Mouse (Mus musculus): ENCODE data around the gene Il2rb. TPM values are rescaled to one million over a fixed set of nuclear protein-coding genes. Genes with fewer than 3 reads are reported as not detected.

Il2rb gene
- polyA plus RNA-seq, 1 experiment from 2014 or later: 0.69 TPM

DNA sequence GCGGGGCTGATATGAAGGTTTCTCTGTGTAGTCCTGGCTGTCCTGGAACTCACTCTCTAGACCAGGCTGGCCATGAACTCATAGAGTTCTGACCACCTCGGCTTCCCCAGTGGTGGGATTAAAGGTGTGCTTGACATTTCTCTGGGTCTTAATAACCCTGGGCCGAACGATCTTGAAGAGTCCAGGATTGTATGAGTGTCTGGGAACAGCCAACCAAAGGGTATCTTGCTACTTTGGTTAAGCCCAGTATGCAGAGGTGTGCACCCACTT, 36.3 kb upstream of the Il2rb start:
- Histone ChIP-seq H3K36me3 (no peaks in the 10 kb centered on the region), H3K4me3 (replicated peaks) (peak overlapping the region; percentile 27), H3K27ac (peak overlapping the region; percentile 90), H3K4me1 (peaks cover 30% of the 10 kb centered on the region), H3K9me3 (no peaks in the 10 kb centered on the region), H3K9ac (peak overlapping the region; percentile 39; the same call in 1 of the 2 replicates), H3K27me3 (replicated peaks) (no peaks in the 10 kb centered on the region), H3K4me2 (peak overlapping the region; percentile 55)
- 56% methylated on average over 4 of the region's 4 CpGs for WGBS
- ATAC-seq (ENCODE audit: insufficient read depth, low FRiP score, low read depth): no peak

DNA sequence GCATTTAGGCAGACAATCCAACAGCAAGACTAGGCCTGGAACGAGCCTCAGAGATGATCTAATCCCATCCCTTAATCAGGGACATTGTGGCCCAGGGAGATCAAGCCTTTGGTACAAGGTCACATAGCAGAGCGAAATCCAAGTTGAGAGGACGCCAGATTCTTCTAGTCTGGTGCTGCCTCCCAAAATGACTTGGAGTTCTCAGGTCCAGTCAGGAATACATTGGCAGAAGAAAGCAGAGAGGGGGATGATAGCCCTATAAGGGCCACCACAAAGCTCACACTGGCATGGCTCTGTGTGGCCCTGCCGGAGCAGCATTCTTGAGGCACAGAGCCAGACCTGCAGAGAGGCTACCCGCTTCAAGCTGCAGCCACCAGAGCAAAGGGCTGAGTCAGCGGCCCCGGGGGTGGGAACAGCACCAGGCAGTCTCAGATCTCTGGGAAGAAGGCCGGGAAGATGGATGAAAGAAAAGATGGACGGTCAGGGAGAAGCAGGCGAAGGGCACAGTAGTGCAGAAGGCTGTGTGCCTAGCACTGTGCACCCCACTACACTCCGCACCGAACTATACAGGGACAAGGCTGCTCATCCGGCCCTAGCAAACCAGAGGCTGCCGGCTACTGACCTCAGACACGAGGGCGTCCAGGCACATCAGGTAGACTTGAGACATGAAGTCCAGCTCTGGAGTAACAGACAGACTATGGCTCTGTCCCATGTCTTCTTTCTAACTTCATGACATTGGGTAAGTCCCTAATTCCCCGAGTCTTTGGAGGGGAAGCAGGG, 35.8 kb upstream of the Il2rb start, which contains the start of gene C1qtnf6:
C1qtnf6 (minus strand) TSS at position 746 of the 780 bp plus-strand sequence.
- Histone ChIP-seq H3K36me3 (no peaks in the 10 kb centered on the region), H3K4me3 (replicated peaks) (peak within 1 kb of the TSS; percentile 27), H3K4me2 (peak within 1 kb of the TSS; percentile 55), H3K4me1 (peaks cover 30% of the 10 kb centered on the region), H3K27ac (peak within 1 kb of the TSS; percentile 90), H3K9ac (peak within 1 kb of the TSS; percentile 39; the same call in 1 of the 2 replicates), H3K27me3 (replicated peaks) (no peaks in the 10 kb centered on the region), H3K9me3 (no peaks in the 10 kb centered on the region)
- WGBS: 71% methylated on average over 17 of the region's 17 CpGs
- ATAC-seq (ENCODE audit: insufficient read depth, low FRiP score, low read depth): no peak

DNA sequence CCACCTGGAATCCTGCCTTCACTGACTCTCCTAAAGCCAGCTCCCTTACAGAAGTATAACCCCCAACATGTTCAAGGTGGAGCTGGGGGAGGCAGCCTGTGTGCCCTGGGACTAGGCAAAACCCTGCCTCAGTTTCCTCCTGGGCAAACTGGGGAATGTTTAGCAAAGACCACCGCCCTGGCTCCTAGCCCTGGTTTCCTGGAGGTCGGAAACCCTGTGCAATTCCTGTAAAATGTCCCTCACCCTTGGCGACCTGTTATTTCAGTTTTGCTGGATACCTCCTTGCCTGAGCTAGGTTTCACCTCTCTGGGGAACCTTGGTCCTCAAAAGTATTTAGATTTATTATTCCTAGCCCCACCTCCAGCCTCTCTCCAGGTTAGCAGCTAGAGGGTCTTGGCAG, 35.1 kb upstream of the Il2rb start:
- Histone ChIP-seq H3K4me2 (peak overlapping the region; percentile 57), H3K36me3 (no peaks in the 10 kb centered on the region), H3K9ac (no peak overlapping the region), H3K9me3 (no peaks in the 10 kb centered on the region), H3K4me1 (peaks cover 30% of the 10 kb centered on the region), H3K27ac (peak overlapping the region; percentile 83), H3K27me3 (replicated peaks) (no peaks in the 10 kb centered on the region), H3K4me3 (replicated peaks) (no peak overlapping the region)
- WGBS: 72% methylated on average over 3 of the region's 3 CpGs
- no peak for ATAC-seq (ENCODE audit: insufficient read depth, low FRiP score, low read depth)

DNA sequence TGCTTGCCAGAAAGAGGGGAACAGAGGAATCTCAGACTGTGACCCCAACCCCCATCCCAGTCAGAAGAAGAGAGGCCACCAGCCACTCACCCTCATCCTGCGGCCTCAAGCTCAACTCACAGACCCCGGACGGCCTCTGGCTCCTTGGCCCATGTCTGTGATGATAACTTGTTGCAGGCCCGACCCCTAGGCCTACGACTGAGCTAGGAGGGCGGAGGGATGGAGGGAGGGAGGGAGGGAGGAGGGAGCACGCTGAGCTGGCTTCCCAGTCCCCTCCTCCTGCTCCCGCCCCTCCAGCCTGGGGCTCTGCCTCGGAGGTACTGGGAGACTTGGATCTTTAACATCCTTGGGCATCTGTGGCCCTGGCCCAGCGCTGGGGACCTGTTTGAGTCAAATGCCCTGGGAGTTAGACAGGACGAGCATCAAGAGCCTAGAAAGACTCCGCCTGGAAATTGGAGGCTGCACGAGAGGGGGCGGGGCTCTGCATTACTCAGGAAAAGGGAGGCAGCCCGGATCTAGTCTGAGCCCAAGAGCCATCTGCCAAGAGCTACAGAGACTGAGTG, 34.4 kb upstream of the Il2rb start:
- Histone ChIP-seq H3K9ac (peak overlapping the region; percentile 23), H3K36me3 (no peaks in the 10 kb centered on the region), H3K4me2 (peak overlapping the region; percentile 57), H3K27me3 (replicated peaks) (no peaks in the 10 kb centered on the region), H3K4me1 (peaks cover 30% of the 10 kb centered on the region), H3K4me3 (replicated peaks) (peak overlapping the region; percentile 43), H3K9me3 (no peaks in the 10 kb centered on the region), H3K27ac (peak overlapping the region; percentile 83)
- ATAC-seq (ENCODE audit: insufficient read depth, low FRiP score, low read depth): peak; percentile 50; the same call in 1 of the 2 replicates
- 4% methylated on average over 15 of the region's 15 CpGs for WGBS

GRCm38 (mm10) chr15:78528726-78529411, 33.8 kb upstream of the Il2rb start:
- Histone ChIP-seq H3K4me2 (peak overlapping the region; percentile 57), H3K4me3 (replicated peaks) (peak overlapping the region; percentile 43), H3K9ac (peak overlapping the region; percentile 23), H3K9me3 (no peaks in the 10 kb centered on the region), H3K27ac (peak overlapping the region; percentile 83), H3K27me3 (replicated peaks) (no peaks in the 10 kb centered on the region), H3K36me3 (no peaks in the 10 kb centered on the region), H3K4me1 (peaks cover 30% of the 10 kb centered on the region)
- ATAC-seq (ENCODE audit: insufficient read depth, low FRiP score, low read depth): 0 out of 2 replicates have a peak, but pooled peaks have one; percentile 1
- WGBS: 33% methylated on average over 11 of the region's 11 CpGs

DNA sequence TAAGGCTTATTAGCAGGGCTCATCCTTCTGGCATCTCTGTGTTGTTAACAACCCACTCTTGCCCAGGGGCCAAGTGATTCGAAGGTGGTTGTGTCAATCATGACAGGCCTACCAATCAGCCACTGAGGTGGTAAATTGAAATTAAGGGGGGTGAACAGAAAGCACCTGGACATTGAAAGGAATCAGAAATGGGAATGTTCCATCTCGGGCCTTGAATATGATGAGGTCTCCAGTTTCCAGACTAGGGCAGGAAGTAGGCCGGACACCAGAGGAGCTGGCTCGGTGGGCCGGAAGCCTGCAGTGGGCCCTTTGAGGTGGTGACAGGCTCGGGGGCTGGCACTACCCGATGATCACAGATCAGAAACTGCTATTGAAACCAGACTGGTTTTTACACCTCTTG, 32.9 kb upstream of the Il2rb start:
- Histone ChIP-seq H3K27ac (no peak overlapping the region), H3K4me2 (no peak overlapping the region), H3K9ac (no peak overlapping the region)

DNA sequence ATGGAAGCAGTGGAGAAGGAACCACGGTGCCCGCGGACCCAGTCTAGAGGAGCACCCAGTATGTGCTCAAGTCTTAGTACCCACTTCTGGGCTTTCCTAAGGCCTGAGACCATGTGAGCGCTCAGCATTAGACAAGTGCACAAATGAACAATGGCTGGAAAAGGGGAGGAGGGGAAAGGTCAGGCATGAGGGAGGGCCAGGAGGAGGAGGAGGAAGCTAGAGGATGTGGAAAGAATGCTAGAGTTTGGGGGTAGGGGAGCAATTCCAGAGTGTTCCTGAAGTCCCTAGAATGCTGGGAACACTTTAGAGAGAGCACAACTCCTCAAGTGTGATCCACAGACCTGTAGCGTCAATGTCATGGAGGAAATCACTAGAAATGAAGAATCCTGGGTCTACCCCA, 29.1 kb upstream of the Il2rb start:
- Histone ChIP-seq H3K9me3 (no peaks in the 10 kb centered on the region), H3K36me3 (no peaks in the 10 kb centered on the region), H3K4me1 (0 out of 2 replicates have a peak, but pooled peaks cover 6% of the 10 kb centered on the region), H3K27me3 (replicated peaks) (no peaks in the 10 kb centered on the region), H3K9ac (no peak overlapping the region), H3K4me3 (replicated peaks) (no peak overlapping the region), H3K4me2 (no peak overlapping the region), H3K27ac (no peak overlapping the region)
- WGBS: 83% methylated on average over 5 of the region's 5 CpGs
- no peak for ATAC-seq (ENCODE audit: insufficient read depth, low FRiP score, low read depth)

More for the DNA sequence above, 32.9 kb upstream of the Il2rb start:
- H3K27me3 ChIP-seq (replicated peaks): no peaks in the 10 kb centered on the region
- ATAC-seq (ENCODE audit: insufficient read depth, low FRiP score, low read depth): no peak
- H3K4me3 ChIP-seq (replicated peaks): no peak overlapping the region
- H3K4me1 ChIP-seq: peaks cover 30% of the 10 kb centered on the region
- no peaks in the 10 kb centered on the region for H3K9me3 ChIP-seq
- H3K36me3 ChIP-seq: no peaks in the 10 kb centered on the region
- WGBS: 73% methylated on average over 7 of the region's 7 CpGs

DNA sequence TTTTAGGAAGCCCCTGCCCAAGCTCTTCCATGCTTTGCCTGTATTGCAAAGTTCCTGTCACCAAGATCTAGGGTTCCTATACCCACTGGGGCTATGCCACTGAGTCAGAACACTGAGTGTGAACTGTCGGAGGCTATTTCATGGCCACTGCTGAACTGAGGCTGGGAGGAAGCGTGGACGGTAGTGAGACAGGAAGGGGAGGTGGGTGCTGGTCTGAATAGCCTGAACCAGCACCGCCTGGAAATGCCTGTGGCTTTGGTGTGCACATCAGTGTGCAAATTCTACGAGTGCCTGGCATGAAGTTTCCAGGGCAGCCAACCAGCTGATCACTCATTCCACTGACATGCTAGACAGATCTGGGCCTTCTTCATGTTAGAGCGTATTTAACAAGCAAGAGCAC, 26.8 kb upstream of the Il2rb start:
- no peaks in the 10 kb centered on the region for H3K36me3 ChIP-seq
- H3K4me3 ChIP-seq (replicated peaks): no peak overlapping the region
- no peak overlapping the region for H3K4me2 ChIP-seq
- no peaks in the 10 kb centered on the region for H3K27me3 ChIP-seq (replicated peaks)
- H3K9me3 ChIP-seq: no peaks in the 10 kb centered on the region
- ATAC-seq (ENCODE audit: insufficient read depth, low FRiP score, low read depth): no peak
- WGBS: 81% methylated on average over 6 of the region's 6 CpGs
- H3K4me1 ChIP-seq: no peaks in the 10 kb centered on the region
- no peak overlapping the region for H3K9ac ChIP-seq
- H3K27ac ChIP-seq: no peak overlapping the region

GRCm38 (mm10) chr15:78521331-78521730, 26.3 kb upstream of the Il2rb start:
- H3K4me2 ChIP-seq: no peak overlapping the region
- no peak overlapping the region for H3K9ac ChIP-seq
- no peak for ATAC-seq (ENCODE audit: insufficient read depth, low FRiP score, low read depth)
- H3K4me3 ChIP-seq (replicated peaks): no peak overlapping the region
- H3K27me3 ChIP-seq (replicated peaks): no peaks in the 10 kb centered on the region
- H3K9me3 ChIP-seq: no peaks in the 10 kb centered on the region
- no peaks in the 10 kb centered on the region for H3K4me1 ChIP-seq
- H3K27ac ChIP-seq: no peak overlapping the region
- 60% methylated on average over 8 of the region's 8 CpGs for WGBS
- no peaks in the 10 kb centered on the region for H3K36me3 ChIP-seq

- H3K27me3 ChIP-seq (replicated peaks): no peaks in the 10 kb centered on the region
- WGBS: 64% methylated on average over 13 of the region's 13 CpGs
- H3K4me3 ChIP-seq (replicated peaks): no peak overlapping the region
- no peak overlapping the region for H3K27ac ChIP-seq
- H3K4me2 ChIP-seq: no peak overlapping the region
- H3K9ac ChIP-seq: no peak overlapping the region
- H3K36me3 ChIP-seq: no peaks in the 10 kb centered on the region
- H3K9me3 ChIP-seq: no peaks in the 10 kb centered on the region
- no peak for ATAC-seq (ENCODE audit: insufficient read depth, low FRiP score, low read depth)
- H3K4me1 ChIP-seq: no peaks in the 10 kb centered on the region
Measured at GRCm38 (mm10) chr15:78520112-78520715, 25.1 kb upstream of the Il2rb start.

- no peak for ATAC-seq (ENCODE audit: insufficient read depth, low FRiP score, low read depth)
- H3K27me3 ChIP-seq (replicated peaks): no peaks in the 10 kb centered on the region
- no peaks in the 10 kb centered on the region for H3K36me3 ChIP-seq
- H3K4me2 ChIP-seq: no peak overlapping the region
- H3K4me1 ChIP-seq: no peaks in the 10 kb centered on the region
- no peaks in the 10 kb centered on the region for H3K9me3 ChIP-seq
- WGBS: 51% methylated on average over 7 of the region's 7 CpGs
- H3K9ac ChIP-seq: no peak overlapping the region
- no peak overlapping the region for H3K4me3 ChIP-seq (replicated peaks)
- H3K27ac ChIP-seq: no peak overlapping the region
Measured at GRCm38 (mm10) chr15:78518221-78518620, 23.1 kb upstream of the Il2rb start.

DNA sequence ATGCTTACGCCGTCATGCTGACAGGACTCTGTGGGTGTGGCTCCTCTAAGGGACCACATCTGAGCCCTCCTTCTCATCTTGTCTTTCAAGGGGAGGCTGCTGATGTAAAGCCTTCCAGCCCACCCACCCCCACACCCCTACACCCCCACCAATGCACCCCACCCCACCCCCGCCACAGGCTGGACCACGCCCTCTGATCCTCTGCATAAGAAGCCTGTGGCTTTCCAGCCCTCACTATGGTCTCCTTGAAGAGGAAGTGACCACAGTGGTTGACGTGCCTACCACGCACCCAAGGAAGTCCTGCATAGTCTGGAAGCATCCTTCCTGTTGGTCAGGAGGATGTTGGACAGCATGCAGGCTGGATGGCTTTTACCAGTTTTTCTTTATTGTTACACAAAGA, 20.7 kb upstream of the Il2rb start:
- H3K36me3 ChIP-seq: no peaks in the 10 kb centered on the region
- WGBS: 70% methylated on average over 6 of the region's 6 CpGs
- ATAC-seq (ENCODE audit: insufficient read depth, low FRiP score, low read depth): no peak
- H3K27me3 ChIP-seq (replicated peaks): no peaks in the 10 kb centered on the region
- H3K4me3 ChIP-seq (replicated peaks): no peak overlapping the region
- H3K9me3 ChIP-seq: no peaks in the 10 kb centered on the region
- no peak overlapping the region for H3K4me2 ChIP-seq
- no peak overlapping the region for H3K27ac ChIP-seq
- H3K4me1 ChIP-seq: no peaks in the 10 kb centered on the region
- no peak overlapping the region for H3K9ac ChIP-seq

All from stomach, embryonic 15.5 days (tissue).